Mouse (Mus musculus) mouse trophoblast stem cell (cell line): ENCODE measurements around the gene Fxyd1.

Experiments used
- in situ Hi-C, 2 experiments: fragments of 300-500 bp; cut with MseI, MboI; formaldehyde crosslinking; loops; 2 replicates in 1 of 2; 3 replicates in 1 of 2; pipeline ENCODE4 v1.15.1; 2025

Fxyd1 gene

DNA sequence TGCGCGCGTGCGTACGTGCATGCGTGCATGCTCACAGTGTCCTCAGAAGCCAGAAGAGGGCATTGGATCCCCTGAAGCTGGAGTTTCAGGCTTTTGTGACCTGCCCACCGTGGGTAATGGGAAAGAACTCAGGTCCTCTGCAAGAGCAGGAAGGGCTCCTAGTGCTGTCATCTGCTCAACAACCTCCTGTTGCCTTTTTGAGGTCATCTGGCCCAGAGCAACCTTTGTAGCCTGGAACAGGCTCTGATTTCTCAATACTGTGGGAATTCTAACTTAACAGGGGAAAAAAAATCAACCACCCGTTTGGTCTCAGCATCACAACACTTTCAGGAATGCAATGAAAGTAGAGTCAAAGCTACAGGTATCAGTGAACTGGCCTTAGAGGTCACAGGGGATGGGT, 22.7 kb upstream of the Fxyd1 start:
- in situ Hi-C loops, result no loop called here

DNA sequence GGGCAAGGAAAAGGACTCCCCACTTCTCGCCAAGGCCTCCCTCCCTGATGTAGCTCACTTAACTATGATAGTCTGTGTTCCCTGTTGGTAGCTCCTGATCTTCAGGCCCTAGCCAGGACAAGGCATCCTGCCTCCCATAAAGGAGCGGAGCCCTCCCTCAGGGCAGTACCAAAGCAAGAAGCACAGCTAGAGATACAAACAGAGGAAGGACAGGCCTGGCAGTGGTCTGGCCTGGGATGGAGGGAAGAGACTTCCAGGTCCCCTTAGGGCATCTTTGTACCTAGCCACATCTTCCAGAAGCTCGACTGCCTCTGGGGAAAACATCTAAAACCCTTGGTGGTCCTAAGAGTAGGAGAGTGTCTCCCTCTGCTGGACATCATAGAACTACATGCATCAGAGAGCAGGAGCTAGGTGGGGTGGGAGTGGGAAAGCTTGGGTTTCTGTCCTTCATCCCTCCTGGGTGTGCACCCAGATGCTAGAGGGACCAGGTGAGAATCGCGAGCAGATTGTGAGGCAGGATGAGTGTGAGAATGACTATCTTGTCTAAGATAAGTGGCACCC, 21.0 kb upstream of the Fxyd1 start:
- in situ Hi-C loops, result no loop called here

DNA sequence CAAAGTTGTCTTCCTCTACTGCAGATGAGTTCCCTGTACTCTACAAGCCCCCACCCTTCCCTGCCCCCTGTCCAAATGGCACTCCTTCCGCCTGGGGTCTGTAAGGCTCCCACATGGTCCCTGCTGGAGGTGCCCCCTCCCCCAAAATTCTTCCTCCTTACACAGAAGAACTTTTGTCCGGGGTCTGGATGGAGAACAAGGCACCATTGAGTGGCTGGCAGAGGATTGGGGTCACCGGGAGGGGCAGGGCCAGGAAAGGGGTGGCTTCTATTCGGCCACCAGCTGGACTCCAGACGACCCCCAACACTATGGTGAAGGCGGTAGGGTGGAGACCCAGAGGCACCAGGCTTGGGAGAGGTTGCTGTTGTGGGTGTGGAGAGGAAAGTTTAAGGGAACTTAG, 20.5 kb upstream of the Fxyd1 start:
- in situ Hi-C loops, result no loop called here

DNA sequence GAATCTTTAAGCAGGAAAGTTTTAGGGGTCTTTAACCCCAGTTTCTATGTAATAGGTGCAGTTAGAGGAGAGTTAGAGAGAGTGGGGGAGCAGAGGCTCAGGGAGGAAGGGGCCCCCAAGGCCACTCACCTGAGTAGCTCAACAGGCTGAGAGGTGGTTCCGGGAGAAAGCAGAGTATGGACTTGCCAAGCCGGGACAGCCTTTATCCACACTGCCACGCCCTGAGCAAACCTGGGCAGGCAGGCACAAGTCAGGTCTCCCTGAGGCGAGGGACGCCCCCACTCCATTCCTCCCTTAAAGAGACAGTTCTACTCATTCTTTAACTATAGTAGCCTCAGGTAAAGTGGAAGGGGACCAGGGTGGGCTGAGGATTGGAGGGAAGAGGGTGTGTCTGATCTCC, 19.5 kb upstream of the Fxyd1 start, which contains the start of gene Fxyd3:
Fxyd3 (minus strand) TSS at position 213 of the 400 bp plus-strand sequence.
- in situ Hi-C loops, result no loop called here

DNA sequence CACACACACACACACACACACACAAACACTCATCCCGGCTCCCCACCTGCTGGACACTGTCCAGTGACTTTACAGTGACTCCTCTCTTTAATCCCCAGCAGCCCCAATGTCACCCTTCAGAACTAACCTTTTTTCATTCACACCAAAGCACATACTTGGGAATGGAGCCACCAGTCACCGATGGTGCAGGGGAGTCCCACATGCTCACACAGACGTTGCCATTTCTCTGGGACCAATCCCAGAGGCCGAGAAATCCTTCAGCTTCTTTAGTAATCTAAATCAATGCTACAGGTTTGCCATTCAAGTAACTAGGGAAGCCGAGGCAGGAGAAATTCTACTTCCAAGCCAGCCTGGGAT, 17.7 kb upstream of the Fxyd1 start:
- in situ Hi-C loops, result no loop called here

DNA sequence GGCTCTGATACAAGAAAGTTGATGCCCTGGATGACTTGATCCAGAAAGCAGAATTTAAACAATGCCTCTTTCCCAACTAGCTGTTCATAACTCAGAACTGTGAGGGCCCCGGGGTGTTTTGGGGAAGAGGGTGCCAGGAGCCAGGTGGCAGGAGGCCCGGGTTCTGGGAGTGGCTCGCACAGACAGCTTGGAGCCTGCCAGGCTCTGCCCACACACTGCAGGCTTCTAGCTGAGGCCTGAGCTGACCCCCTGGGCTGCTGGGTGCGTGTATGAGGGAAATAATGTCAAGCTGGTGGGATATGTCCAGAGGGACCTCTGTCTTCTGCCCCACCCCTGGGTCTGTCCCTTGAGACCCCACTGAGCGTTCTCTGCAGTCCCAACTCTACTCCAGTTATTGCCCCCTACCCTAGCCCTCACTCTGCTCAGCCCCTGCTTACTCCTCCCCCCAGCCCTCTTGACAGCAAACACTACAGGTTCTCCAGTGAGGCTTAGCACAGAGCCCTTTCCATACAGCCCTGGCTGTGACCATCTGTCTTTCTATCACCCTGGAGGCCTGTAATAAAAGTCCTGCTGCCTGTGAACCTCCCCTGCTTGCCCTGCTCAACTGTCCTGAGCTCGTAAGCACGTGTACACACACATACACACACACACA, 17.2 kb upstream of the Fxyd1 start:
- in situ Hi-C loops, result no loop called here

DNA sequence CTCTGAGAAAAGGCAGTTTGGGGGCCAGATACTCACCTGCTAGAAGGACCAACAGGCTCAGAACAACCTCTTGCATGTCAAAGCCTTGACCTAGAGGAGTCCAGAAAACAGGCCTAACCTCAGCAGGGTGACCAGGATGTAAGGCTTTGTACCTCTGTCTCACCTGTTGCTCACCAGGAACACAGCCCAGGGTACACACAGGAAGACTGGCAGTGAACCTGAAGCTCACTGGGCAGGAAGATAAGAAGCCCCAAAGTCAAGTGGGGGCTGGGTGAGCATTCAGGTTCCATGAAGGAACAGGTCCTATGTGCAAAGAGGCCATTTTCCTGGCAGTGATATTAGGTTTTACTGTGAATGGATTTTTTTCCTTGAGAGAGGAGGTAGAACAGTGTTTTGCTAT, 16.5 kb upstream of the Fxyd1 start:
- in situ Hi-C loops, result no loop called here

DNA sequence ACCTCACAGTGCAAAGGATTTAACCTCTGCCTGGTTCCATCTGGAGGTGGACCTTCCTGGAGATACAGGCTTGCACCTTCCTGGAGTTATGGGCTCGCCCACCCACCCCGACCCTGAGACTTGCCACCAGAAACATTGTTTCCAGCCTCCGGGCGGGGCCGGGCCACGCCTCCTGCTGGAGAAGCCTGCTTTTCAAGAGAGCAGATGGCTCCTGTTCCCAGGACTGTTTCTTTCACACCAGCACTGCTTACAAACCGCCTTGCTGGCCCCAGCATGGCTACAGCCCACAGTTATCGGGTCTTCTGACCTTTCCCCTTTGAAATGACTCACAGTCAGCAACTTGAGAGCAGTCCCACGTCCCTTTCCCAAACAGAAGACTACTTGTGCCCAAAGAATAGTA, 15.3 kb upstream of the Fxyd1 start:
- in situ Hi-C loops, result no loop called here

DNA sequence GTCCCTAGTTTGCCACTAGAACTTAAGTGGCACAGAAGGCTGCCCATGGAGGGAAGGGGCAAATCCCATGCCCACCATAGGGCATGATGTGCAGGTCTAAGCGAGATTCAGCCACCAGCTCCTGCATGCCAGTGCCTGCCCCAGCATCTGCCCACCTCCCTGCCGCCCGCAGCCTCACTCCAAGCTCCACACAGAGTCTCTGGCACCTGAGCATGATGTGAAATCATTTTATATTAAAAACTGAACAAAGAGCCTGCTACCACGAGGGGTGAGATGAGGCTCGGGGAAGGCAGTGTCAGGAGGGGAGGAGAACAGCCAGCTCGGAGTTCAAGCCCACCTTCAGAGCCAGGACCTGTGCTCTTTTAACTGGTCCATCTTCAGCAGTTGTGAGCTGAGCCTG, 13.3 kb upstream of the Fxyd1 start:
- in situ Hi-C loops, result no loop called here

DNA sequence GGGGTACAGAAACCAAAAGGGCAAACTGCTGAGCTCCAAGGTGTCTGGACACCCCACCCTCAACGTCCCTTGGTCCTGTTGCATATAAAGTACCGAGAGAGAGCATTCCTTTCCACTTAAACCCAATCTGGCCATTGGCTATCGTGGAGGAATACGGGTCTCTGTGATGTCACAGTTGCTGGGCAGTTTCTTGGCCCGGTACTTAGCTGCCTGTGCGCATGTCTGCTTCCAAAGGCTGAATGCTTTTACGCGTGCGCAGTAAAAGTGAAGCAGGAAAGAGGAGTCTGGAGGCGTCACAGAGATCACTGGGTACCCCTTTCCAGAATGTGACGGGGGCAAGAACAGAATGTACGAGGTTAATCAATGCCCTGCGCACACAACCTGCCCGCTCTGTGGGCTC, 12.5 kb upstream of the Fxyd1 start:
- in situ Hi-C loops, result no loop called here

DNA sequence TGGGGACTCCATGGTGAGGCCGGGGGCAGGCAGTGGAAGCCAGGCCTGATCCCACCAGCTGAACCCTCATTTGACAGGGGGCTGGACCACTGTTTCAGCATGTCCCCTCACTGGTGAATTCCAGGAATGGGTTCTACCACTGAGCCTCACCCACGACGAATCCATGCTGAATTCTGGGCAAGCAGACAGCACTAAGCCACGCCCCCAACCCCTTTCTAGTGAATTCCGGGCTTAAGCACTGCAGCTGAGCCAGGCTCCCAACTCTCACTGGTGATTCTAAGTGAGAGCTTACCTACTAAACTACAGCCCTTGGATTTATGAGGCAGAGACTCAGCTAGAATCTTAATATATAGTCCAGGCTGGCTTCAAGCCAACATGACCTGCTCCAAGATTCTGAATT, 10.8 kb upstream of the Fxyd1 start:
- in situ Hi-C loops, result no loop called here

DNA sequence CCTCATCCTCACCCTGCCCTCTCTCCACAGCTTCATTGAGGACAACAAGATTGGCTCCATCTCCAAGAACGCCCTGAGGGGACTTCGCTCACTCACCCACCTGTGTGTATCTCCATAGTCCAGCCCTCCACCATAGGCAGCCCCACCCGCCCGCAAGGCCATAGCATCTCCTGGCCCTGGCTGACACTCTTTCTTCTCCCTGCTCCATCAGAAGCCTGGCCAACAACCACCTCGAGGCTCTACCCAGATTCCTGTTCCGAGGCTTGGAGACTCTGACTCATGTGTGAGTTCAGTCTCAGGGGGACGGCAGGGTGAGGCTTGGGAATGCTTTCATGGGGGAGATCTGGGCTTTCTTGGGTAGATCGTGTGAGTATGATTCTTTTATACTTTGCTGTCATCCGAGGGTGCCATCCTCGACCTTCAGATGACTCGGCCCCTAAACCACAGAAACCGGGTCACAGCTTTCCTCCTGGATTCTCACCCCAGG, 6.1 kb upstream of the Fxyd1 start:
- in situ Hi-C loops, result no loop called here

DNA sequence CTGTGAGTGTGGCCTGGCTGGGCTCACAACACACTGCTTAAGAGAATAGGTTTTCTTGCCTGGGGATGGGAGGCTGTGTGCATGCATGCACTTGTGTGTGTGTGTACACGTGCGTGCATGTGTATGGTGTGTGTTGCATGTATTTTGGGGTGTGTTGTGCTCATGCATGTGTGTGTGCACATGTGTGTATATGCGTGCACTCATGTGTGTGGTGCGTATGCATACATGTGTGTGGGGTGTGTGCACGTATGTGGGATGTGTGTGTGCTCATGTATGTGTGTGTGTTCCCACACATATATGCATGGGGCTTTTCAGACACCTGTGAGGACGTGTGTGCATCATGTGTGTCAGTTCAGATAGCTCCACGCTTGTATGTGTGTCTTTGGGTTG, 3.6 kb upstream of the Fxyd1 start:
- in situ Hi-C loops, result no loop called here

DNA sequence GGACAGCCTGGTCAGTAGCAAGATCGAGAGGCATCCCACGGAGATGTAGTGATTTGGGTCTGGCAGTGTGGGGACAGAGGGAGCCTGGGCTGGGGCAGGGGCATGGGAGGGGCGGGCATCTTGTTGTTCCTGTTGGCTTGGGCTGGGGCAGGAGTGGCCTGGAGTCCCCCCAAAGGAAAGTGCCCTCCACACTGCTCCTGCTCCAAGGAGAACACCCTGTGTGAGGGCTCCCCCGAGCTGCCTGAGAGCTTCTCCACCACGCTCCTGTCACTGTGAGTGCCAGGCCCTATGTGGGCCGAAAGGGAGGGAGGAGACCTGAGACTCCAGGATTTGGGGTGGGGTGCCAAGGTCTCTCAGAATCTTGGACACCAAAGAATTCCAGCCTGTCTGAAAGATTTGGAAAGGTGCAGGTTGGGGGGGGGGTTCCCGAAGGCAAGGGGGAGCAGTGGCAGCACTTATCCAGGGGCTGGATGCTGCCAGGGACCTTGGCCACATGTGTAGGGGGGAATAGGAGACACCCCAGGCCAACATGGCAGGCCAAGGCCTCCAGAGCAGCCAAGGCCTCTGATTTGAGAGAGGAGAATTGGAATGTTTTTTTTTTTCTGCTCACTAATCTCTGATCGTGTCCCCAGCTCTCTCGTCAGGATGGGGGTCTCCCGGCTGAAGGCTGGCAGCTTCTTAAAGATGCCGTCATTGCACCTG, 3.1 kb upstream of the Fxyd1 start:
- in situ Hi-C loops, result loop anchor here (5.0 kb wide), 2 partner anchors 32 to 37 kb away; no protein-coding TSS in a partner anchor

DNA sequence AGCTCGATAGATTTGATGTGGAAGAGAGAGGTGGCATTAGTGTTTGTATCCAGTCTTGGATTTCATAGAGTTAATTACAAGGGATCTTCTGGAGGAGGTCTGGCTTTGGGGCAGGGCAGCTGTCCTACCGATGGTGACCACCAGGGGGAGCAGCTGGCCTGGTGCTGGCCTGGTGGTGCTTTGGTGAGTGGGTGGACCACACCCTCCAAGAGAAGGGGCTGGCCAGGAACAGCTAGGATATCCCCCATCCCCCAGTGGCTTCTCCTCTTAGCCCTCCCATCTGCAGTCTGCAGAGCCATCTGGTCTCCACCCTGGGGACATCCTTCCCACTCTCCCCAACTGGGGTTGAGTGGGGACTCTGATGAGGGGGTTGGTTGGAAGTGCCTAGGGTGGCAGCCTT, 2.1 kb upstream of the Fxyd1 start, which contains the start of gene Lgi4:
Lgi4 (plus strand) TSS at position 235 of the 400 bp plus-strand sequence.
- in situ Hi-C loops, result loop anchor here (5.0 kb wide), 2 partner anchors 33 to 38 kb away; no protein-coding TSS in a partner anchor

DNA sequence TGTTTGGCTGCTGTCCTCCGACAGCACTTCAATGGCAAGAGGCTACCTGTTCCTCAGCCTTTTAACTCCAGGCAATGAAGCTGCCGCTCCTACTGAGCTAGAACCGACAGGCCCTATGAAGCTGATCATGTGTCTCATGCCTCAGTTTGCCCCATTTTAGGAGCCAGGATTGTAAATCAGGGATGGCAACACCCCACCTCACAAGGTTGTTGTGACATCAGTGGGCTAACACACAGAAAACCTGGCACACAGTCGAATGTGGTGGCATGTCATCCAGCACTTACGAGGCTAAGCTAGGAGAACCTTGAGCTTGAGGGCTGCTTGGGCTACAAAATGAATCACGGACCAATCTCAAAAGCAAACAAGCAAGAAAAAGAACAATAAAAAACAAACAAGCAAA, 1.2 kb upstream of the Fxyd1 start:
- in situ Hi-C loops, result loop anchor here (5.0 kb wide), 2 partner anchors 34 to 39 kb away; no protein-coding TSS in a partner anchor

DNA sequence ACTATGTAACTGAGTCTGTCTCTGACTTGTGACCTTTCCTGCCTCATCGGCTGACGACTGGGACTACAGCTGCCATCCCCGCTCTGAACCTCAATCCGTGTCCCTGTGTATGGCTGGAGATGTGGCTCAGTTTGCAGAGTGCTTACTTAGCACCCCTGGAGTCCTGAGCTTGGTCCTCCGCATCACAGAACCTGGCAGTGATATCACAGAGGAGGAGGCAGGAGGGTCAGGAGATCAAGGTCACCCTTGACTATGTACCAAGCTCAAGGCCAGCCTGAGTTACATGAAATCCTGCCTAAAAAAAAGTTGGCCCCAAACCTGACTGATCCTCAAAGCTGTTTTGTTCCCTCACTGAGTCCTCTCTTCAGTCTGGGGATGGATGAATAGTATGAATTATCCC, 731 bp upstream of the Fxyd1 start:
- in situ Hi-C loops, result loop anchor here (5.0 kb wide), 2 partner anchors 35 to 40 kb away; no protein-coding TSS in a partner anchor

DNA sequence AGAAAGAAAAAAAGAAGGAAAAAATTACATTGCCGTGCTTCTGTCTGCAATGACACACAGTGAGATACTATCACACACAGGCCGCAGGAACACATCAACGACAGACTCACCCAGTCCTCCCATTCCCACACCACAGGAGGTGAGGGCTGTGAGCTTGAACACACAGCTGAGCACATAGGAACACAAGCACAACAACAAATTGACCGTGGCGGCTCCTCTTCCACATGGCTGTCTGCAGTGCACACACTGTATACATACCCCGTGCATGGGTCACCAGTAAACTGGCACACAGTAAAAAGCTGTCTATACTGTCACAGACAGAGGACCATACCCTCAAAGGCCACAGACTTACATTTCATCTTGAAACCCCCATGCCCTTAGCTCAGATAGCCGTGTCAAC, 551 bp downstream of the Fxyd1 start:
- in situ Hi-C loops, result loop anchor here (5.0 kb wide), 2 partner anchors 36 to 41 kb away; no protein-coding TSS in a partner anchor

DNA sequence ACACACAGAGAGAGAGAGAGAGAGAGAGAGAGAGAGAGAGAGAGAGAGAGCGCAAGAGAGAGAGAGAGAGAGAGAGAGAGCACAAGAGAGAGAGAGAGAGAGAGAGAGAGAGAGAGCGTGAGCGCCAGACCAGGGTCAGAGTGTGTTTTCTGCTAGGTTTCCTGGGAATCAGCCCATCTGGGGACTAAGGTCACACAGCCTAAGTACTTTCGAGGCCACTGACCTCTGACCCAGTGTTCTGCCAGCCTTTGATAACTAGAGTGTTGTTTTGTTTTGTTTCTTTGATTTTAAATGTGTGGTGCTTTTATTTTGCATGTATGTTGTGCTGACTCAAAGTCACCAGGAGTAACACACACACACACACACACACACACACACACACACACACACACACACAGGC, 1.1 kb downstream of the Fxyd1 start:
- in situ Hi-C loops, result loop anchor here (5.0 kb wide), 2 partner anchors 36 to 41 kb away; no protein-coding TSS in a partner anchor

DNA sequence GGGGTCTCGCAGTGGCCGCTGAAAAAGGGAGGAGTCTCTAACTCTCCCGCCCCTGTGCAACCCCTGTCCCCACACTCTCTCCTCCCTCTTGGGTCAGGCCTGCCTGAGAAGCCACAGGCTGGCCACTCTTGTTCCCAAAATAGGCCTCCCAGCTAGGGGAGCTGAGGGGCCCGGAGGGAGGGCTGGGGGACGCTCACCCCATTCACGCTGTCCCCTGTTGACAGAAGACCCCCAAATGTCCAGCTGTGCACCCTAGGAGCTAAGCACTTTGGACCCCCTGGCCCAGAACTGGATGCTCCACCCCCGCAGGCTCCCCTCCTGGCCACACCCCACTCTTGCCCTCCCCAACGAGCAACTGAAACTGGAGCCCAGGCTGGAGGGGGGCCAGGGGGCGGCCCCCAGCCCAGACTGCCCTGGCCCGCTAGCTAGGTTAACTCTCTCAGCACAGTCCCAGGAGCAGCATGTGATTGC, 1.6 kb downstream of the Fxyd1 start:
- in situ Hi-C loops, result loop anchor here (5.0 kb wide), 2 partner anchors 37 to 42 kb away; no protein-coding TSS in a partner anchor

DNA sequence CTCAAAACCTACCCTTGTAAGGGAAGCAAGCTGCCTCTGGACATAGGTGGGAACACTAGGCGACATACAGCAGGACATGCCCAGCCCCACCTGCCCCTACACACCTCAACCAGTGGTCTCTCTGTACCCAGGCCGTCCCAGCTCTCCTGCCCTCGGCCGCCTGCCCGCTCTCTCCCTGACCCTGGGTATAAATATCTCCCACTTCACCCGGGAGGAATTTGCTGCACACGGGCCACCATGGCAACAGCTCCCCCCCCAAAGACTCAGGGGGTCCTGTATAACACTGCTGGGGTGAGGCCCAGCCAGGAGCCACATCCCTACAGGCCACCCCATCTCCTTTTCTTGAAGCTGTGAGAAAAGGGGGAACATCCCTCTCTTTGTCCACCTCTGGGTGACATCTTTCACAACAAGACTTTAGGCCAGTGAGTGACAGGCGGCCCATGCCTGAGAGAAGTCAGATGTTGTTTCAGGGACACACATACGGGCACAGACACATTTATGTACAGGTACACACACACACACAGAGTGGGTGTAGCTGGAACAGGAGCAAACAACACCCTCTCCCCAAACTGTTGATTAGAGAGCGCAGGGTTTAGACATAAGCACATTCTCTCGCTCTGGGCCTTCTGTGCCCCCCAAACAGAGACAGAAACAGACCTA, 2.2 kb downstream of the Fxyd1 start:
- in situ Hi-C loops, result loop anchor here (5.0 kb wide), 2 partner anchors 38 to 43 kb away; no protein-coding TSS in a partner anchor
